21 mouse cellular contexts compared by ENCODE assay signal in genomic region chr7:70381409-70382244, GRCm38 (mm10). TPM values are rescaled to one million over a fixed set of nuclear protein-coding genes. Genes with fewer than 3 reads are reported as not detected.
A peak's percentile ranks its signal among the peaks of the same experiment; 100 is the strongest.
DNase-seq lines count a peak whose midpoint lies in the region; ATAC-seq and TF ChIP-seq lines count a peak whose summit lies in the region.
"Had no signal": no experiment of that assay in that cellular context is flagged by ENCODE, and none has a peak within 500 bp of the region (broad histone marks: within the 10 kb centered on the region; RNA-seq: fewer than 3 reads in every experiment).

No protein-coding gene starts in this region.

- DNase-seq in neural tube, embryonic 11.5 days (ENCODE audit: low spot score), result peak; percentile 20
- DNase-seq in neural tube, embryonic 10.5 days (ENCODE audit: extremely low spot score, low spot score), result no peak
- peak; percentile 42 for DNase-seq in hindbrain, embryonic 11.5 days (ENCODE audit: low spot score)
- peak; percentile 92 for DNase-seq in midbrain, embryonic 11.5 days (ENCODE audit: low spot score, missing footprints)
- DNase-seq in limb, embryonic 10.5 days (ENCODE audit: low spot score), result no peak
- no peak for DNase-seq in gastrocnemius, adult 2 months
- DNase-seq in left cerebral cortex, adult 8-10 months (ENCODE audit: low spot score in 2 of 2), result no peak
- DNase-seq: adrenal gland, postnatal 14 days; B cell, adult 2 months; cerebellum, adult 18-20 months; heart, postnatal 4 days; kidney, adult 11 months; kidney, postnatal 36 days; spleen, adult 18-20 months; thymus, adult 2 months had no signal

- H3K4me2 ChIP-seq in neural tube, embryonic 11.5 days (ENCODE audit: low read depth), result no peak overlapping the region
- no peak overlapping the region for H3K4me2 ChIP-seq in hindbrain, embryonic 11.5 days (replicated peaks; ENCODE audit: low read depth, low read length)
- no peak overlapping the region for H3K4me2 ChIP-seq in midbrain, embryonic 11.5 days
- H3K4me2 ChIP-seq: embryonic facial prominence, embryonic 12.5 days; stomach, embryonic 15.5 days had no signal

- TF ChIP-seq CTCF in gastrocnemius, adult 2 months (IDR thresholded peaks at IDR 0.05), result no peak

- no peaks in the 10 kb centered on the region for H3K36me3 ChIP-seq in neural tube, embryonic 11.5 days (ENCODE audit: control insufficient read depth, insufficient read depth, low read length)
- no peaks in the 10 kb centered on the region for H3K36me3 ChIP-seq in hindbrain, embryonic 11.5 days (ENCODE audit: control insufficient read depth, insufficient read depth, low read length)
- no peaks in the 10 kb centered on the region for H3K36me3 ChIP-seq in midbrain, embryonic 11.5 days (ENCODE audit: control insufficient read depth, insufficient read depth, low read length)
- no peaks in the 10 kb centered on the region for H3K36me3 ChIP-seq in limb, embryonic 10.5 days
- H3K36me3 ChIP-seq: embryonic facial prominence, embryonic 12.5 days; stomach, embryonic 15.5 days had no signal

- 78% methylated on average over 14 of the region's 14 CpGs for WGBS in neural tube, embryonic 11.5 days
- WGBS in hindbrain, embryonic 11.5 days, result 62% methylated on average over 14 of the region's 14 CpGs
- 52% methylated on average over 14 of the region's 14 CpGs for WGBS in midbrain, embryonic 11.5 days
- WGBS in limb, embryonic 10.5 days, result 91% methylated on average over 14 of the region's 14 CpGs

- no peak overlapping the region for H3K9ac ChIP-seq in neural tube, embryonic 11.5 days (ENCODE audit: low read length)
- H3K9ac ChIP-seq in hindbrain, embryonic 11.5 days (ENCODE audit: low read depth, low read length), result no peak overlapping the region
- H3K9ac ChIP-seq in midbrain, embryonic 11.5 days (ENCODE audit: low read length), result no peak overlapping the region
- H3K9ac ChIP-seq: embryonic facial prominence, embryonic 12.5 days; stomach, embryonic 15.5 days had no signal

- no peaks in the 10 kb centered on the region for H3K9me3 ChIP-seq in neural tube, embryonic 11.5 days (ENCODE audit: control insufficient read depth, low read length)
- no peaks in the 10 kb centered on the region for H3K9me3 ChIP-seq in hindbrain, embryonic 11.5 days (ENCODE audit: control insufficient read depth, low read length)
- H3K9me3 ChIP-seq in midbrain, embryonic 11.5 days (ENCODE audit: control insufficient read depth, low read length), result no peaks in the 10 kb centered on the region
- H3K9me3 ChIP-seq in limb, embryonic 10.5 days (replicated peaks), result no peaks in the 10 kb centered on the region
- H3K9me3 ChIP-seq: embryonic facial prominence, embryonic 12.5 days; megakaryocyte, embryonic 14.5 days; stomach, embryonic 15.5 days had no signal

- no peaks in the 10 kb centered on the region for H3K4me1 ChIP-seq in neural tube, embryonic 11.5 days (ENCODE audit: control insufficient read depth, insufficient read depth, low read length)
- H3K4me1 ChIP-seq in hindbrain, embryonic 11.5 days (replicated peaks; ENCODE audit: control insufficient read depth, insufficient read depth, low read length), result no peaks in the 10 kb centered on the region
- H3K4me1 ChIP-seq in midbrain, embryonic 11.5 days (ENCODE audit: control insufficient read depth, insufficient read depth, low read length), result peaks cover 5% of the 10 kb centered on the region; the same call in 1 of the 2 replicates
- no peaks in the 10 kb centered on the region for H3K4me1 ChIP-seq in limb, embryonic 10.5 days
- H3K4me1 ChIP-seq: embryonic facial prominence, embryonic 12.5 days; megakaryocyte, embryonic 14.5 days; stomach, embryonic 15.5 days had no signal

- intact Hi-C loops in gastrocnemius, adult 2 months (cut with DNase I), result no loop called here

- no peak overlapping the region for H3K27ac ChIP-seq in neural tube, embryonic 11.5 days (ENCODE audit: low read depth, low read length)
- no peak overlapping the region for H3K27ac ChIP-seq in hindbrain, embryonic 11.5 days (ENCODE audit: low read depth, low read length)
- H3K27ac ChIP-seq in midbrain, embryonic 11.5 days (ENCODE audit: low read depth, low read length), result no peak overlapping the region; the same call in 1 of the 2 replicates
- H3K27ac ChIP-seq in limb, embryonic 10.5 days, result no peak overlapping the region
- no peak overlapping the region for H3K27ac ChIP-seq in gastrocnemius, adult 2 months
- H3K27ac ChIP-seq: embryonic facial prominence, embryonic 12.5 days; stomach, embryonic 15.5 days had no signal

- no peak for ATAC-seq in neural tube, embryonic 11.5 days (ENCODE audit: insufficient read depth, low FRiP score, low TSS enrichment)
- ATAC-seq in hindbrain, embryonic 11.5 days (ENCODE audit: low FRiP score), result peak; percentile 82
- peak; percentile 92 for ATAC-seq in midbrain, embryonic 11.5 days (ENCODE audit: low FRiP score)
- ATAC-seq: activated CD4-positive, CD25-positive, alpha-beta regulatory T cell, adult 4 months; lung, postnatal 0 days had no signal

- H3K4me3 ChIP-seq in neural tube, embryonic 11.5 days (ENCODE audit: low read depth, low read length), result no peak overlapping the region
- H3K4me3 ChIP-seq in hindbrain, embryonic 11.5 days (ENCODE audit: low read depth, low read length), result no peak overlapping the region
- H3K4me3 ChIP-seq in midbrain, embryonic 11.5 days (ENCODE audit: low read depth, low read length), result no peak overlapping the region
- H3K4me3 ChIP-seq in limb, embryonic 10.5 days, result no peak overlapping the region
- no peak overlapping the region for H3K4me3 ChIP-seq in gastrocnemius, adult 2 months
- H3K4me3 ChIP-seq: embryonic facial prominence, embryonic 12.5 days; megakaryocyte, embryonic 14.5 days; stomach, embryonic 15.5 days had no signal

- no peaks in the 10 kb centered on the region for H3K27me3 ChIP-seq in neural tube, embryonic 11.5 days (ENCODE audit: control insufficient read depth, insufficient read depth, low read length)
- H3K27me3 ChIP-seq in hindbrain, embryonic 11.5 days (ENCODE audit: control insufficient read depth, insufficient read depth, low read length), result no peaks in the 10 kb centered on the region
- H3K27me3 ChIP-seq in midbrain, embryonic 11.5 days (ENCODE audit: control insufficient read depth, insufficient read depth, low read length), result no peaks in the 10 kb centered on the region; the same call in 1 of the 2 replicates
- H3K27me3 ChIP-seq in limb, embryonic 10.5 days (ENCODE audit: low read depth, poor library complexity, severe bottlenecking), result peaks cover 15% of the 10 kb centered on the region; the same call in 1 of the 2 replicates
- H3K27me3 ChIP-seq: megakaryocyte, embryonic 14.5 days; stomach, embryonic 15.5 days had no signal

RNA-seq across cellular contexts. Expression of gene Nr2f2, which starts 15.1 kb away (rescaled TPM):
- polyA plus RNA-seq in neural tube, embryonic 11.5 days (2014; fragmentation: Nextera tagmentation; extraction: Ambion mirVana), result 88.5 and 95.9 TPM in 2 replicates
- polyA plus RNA-seq in hindbrain, embryonic 11.5 days (2014; fragmentation: Nextera tagmentation; extraction: Ambion mirVana), result 95.6 and 120 TPM in 2 replicates
- polyA plus RNA-seq in midbrain, embryonic 11.5 days (2014; fragmentation: Nextera tagmentation; extraction: Ambion mirVana), result 114 and 122 TPM in 2 replicates
- polyA plus RNA-seq in limb, embryonic 10.5 days (2016; fragmentation: Nextera tagmentation; extraction: Ambion mirVana), result 48.0 and 56.8 TPM in 2 replicates
- 10 to 100 TPM; 15.8 to 16.2 TPM for total RNA-seq in gastrocnemius, adult 2 months (2021)
- total RNA-seq in left cerebral cortex, adult 8-10 months (2022), result 10 to 100 TPM; 20.1 to 32.6 (median 27.2) TPM
- total RNA-seq: granulocyte monocyte progenitor cell, adult 5-6 weeks had no signal
- polyA plus RNA-seq: activated CD4-positive, CD25-positive, alpha-beta regulatory T cell, adult 4 months had no signal

Comparison
In these comparisons a context has a peak if more than half of its experiments do, and no peak if none do; other contexts are left out.
1. DNase-seq: peak in neural tube, embryonic 11.5 days (single experiment), hindbrain, embryonic 11.5 days (single experiment) and midbrain, embryonic 11.5 days (single experiment); none in neural tube, embryonic 10.5 days (single experiment), limb, embryonic 10.5 days (single experiment), gastrocnemius, adult 2 months (single experiment) and left cerebral cortex, adult 8-10 months (0 of 2).